Mouse (Mus musculus): ENCODE measurements around the gene Itga3.

DNA sequence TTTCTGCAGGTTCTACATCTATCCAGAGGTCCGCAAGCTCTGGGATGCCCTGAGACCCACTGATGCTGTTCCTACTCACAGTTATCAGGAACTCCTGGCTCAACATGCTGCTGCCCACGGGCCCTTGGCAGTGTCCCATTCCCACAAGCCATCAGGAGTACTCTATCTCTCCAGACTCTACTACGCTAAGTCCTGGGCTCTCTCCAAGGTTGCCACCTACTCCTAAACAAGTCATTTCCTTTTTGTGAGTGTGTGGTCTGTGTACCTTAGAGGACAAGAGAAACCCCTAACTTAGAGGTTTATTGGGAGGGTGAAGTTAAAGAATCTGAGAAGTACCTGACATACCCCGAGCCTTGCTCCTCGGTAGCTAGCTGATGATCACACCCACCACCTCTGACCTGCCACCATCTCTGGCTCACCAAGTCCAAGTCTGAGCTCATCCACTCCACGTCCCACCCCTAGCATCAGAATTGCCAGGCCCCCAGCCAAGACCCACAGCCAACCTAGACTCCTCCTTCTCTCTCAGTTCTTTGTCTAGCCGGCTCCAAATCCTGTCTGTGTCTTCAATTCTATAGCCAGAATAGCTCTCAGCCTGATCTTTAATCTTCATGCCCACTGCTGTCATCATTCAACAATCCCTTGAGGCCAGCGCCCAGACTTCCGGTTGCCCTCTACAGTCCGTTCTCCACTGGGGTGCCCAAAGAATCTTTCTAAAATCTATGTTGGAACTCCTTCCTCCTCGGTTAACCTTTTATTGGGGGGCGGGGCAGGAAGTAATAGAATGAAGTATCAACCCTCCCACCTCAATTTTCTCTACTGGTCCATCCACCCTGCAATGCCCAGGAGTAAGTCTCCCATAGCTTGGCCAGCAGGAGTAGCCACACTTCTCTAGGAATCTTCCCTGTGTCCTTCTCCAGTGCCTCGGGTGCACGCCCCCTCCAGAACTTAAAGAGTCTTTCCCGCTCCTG is 67.7 kb downstream of the Itga3 start:
- no peak for TF ChIP-seq GATA1 (IDR thresholded peaks at IDR 0.05; ENCODE audit: borderline replicate concordance, low read length)
- TF ChIP-seq FLI1 (IDR thresholded peaks at IDR 0.05; ENCODE audit: low read length): no peak
